In the genomic region with DNA sequence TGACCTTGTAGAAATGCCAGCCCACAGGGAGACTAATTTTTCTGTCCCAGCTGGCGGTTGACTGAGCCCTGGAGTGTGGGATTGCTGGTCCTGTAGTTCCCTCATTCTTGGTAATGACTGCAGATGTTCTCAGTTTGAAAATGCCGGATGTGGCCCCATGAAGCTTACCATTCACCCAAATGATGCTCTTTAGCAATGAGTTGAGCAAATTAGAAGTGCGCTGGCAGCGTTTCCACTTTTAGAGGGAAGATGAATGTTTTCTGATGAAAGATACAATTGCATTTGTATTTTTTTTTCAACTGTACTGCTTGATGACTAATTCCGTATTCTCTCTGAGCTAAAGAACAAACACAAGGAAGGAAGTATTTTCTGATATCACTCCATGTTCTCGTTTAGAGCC, we compare ENCODE assay signal across 14 mouse cellular contexts. TPM values are rescaled to one million over a fixed set of nuclear protein-coding genes. Genes with fewer than 3 reads are reported as not detected.
"Had no signal": no experiment of that assay in that cellular context is flagged by ENCODE, and none has a peak within 500 bp of the region (broad histone marks: within the 10 kb centered on the region; RNA-seq: fewer than 3 reads in every experiment).

No protein-coding gene starts in this region.

- H3K36me3 ChIP-seq: liver, embryonic 13.5 days; stomach, embryonic 15.5 days had no signal

- H3K9me3 ChIP-seq: liver, embryonic 13.5 days; stomach, embryonic 15.5 days had no signal

- H3K4me2 ChIP-seq: liver, embryonic 13.5 days; midbrain, embryonic 11.5 days; stomach, embryonic 15.5 days had no signal

- DNase-seq: kidney, adult 2 months; kidney, postnatal 25 days; liver, embryonic 13.5 days; lung, adult 2 months; lung, postnatal 14 days; lung, postnatal 4 days; right cerebral cortex, postnatal 14 days; right cerebral cortex, postnatal 4 days; thymus, postnatal 36 days had no signal

- H3K9ac ChIP-seq: liver, embryonic 13.5 days; stomach, embryonic 15.5 days had no signal

- H3K4me3 ChIP-seq: liver, embryonic 13.5 days; stomach, embryonic 15.5 days had no signal

- H3K27ac ChIP-seq: kidney, postnatal 0 days; liver, embryonic 13.5 days; stomach, embryonic 15.5 days had no signal

RNA-seq across cellular contexts. Expression of a gene that starts 2.4 kb away (rescaled TPM):
- total RNA-seq: liver, adult 2 months; megakaryocyte-erythroid progenitor cell, adult 5-6 weeks had no signal
- polyA plus RNA-seq: liver, adult 2 months had no signal
